Mouse (Mus musculus) 416B (cell line): Measurements from ENCODE around the gene Serpina3b.

Source experiments
- DNase-seq: peaks from one replicate; pipeline ENCODE4 v3.0.0; 2011; ENCODE audit warnings: low read depth

Serpina3b gene

DNA sequence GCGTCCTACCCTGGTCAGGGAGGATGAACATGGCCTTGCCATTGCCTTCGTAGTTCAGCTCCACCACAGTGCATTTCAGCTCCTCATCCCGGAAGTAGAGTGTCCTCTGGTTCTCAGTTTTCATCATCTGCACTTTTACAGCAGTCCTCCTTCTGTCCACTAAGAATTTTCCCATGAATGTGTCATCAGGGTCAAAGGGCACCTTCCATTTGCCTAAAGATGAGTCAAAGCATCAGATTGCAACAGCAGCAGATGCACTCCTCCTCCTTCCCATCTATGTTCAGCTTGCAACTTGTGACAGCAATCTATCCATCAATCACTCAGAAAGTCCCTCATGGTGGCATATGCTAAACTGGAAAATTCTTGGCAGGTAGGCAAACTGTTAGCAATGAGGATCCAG lies 47.8 kb downstream of the Serpina3b start:
- no peak for DNase-seq

DNA sequence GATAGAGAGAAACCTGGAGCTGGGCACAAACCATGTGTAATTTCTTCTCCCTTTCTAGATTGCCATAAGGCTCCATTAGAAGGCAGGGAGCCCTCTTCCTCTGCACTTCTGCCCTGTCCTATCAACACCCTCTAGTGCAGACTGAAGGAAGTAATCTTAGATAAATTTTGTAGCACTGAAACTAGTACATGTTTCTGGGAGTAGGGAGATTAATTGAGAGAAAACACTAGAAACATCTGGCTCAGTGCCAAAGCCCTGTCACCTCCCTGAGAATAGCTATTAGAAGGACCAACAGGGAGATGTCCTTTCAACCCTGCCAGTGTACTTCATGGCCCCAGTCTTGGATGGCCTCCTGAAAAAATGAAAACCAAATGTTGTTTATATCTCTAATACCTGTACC lies 50.8 kb downstream of the Serpina3b start:
- no peak for DNase-seq

DNA sequence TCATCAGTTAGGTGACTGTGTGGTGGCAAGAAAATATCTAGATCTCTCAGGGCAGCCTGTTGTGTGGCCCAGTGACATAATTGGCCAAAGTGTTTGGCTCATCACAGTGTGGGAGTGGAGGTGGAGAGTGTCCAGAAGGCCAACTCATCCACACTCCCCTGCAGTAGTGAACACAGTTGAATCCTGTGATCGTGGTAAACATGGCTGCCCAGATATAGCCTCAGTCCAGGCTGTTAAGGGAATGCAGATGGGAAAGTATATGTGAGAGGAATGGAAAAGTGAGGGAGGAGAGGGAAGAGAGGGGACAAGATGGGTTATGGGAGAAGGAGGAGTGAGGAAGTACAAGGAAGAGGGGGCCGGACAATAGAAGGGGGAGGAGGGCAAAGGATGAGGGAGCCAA lies 51.2 kb downstream of the Serpina3b start:
- DNase-seq: no peak

DNA sequence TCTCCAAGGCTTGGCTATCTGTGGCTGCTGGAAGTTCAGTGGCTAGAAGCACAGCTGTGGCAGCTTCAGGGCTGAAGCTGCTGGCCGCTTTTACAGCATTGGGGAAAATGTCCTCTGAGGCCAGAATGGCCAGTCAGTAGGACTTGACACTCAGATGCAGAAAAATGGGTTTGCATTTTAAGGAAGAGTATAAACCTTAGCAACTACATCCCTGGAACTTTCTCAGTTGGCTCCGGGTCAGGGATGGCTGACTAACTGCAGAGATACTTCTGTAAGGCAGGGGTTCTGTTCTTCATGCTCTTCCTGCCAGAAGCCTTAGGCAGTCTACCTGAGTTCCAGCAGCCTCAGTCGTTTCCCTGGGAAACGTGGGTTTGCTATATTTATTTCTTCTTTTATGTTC lies 57.2 kb downstream of the Serpina3b start:
- no peak for DNase-seq

DNA sequence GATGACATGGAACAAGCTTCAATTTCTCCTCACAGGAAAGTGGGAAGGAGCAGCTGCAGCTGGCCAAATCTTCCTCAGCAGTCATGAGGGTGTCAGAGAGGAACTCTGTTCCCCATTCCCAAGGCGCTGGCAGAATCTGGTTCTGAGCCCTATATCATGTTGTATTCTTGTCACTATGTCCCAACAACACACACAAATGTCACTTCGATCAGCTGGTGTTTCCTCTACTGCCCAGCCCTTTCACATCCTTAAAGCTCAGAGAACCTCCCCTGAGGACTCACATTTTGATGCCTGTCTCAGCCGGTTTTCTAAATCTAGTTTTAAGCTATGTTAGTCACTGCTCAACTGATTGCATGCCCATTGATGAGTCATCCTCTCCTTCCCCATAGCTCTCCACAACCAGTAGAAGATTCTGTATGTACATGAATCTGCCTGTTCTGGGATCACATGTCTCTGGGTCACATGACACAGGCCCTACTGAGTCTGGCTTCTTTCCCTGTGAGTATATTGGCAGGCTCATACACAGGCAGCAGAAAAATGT lies 58.3 kb downstream of the Serpina3b start:
- DNase-seq: peak; percentile 69
